Mouse (Mus musculus): ENCODE data around the gene Phlda1.
"Not testable (repeated sequence)": the region's sequence is repeated elsewhere in the genome, so short reads cannot be mapped to it uniquely, and the experiment has no call there.

The Phlda1 gene

DNA sequence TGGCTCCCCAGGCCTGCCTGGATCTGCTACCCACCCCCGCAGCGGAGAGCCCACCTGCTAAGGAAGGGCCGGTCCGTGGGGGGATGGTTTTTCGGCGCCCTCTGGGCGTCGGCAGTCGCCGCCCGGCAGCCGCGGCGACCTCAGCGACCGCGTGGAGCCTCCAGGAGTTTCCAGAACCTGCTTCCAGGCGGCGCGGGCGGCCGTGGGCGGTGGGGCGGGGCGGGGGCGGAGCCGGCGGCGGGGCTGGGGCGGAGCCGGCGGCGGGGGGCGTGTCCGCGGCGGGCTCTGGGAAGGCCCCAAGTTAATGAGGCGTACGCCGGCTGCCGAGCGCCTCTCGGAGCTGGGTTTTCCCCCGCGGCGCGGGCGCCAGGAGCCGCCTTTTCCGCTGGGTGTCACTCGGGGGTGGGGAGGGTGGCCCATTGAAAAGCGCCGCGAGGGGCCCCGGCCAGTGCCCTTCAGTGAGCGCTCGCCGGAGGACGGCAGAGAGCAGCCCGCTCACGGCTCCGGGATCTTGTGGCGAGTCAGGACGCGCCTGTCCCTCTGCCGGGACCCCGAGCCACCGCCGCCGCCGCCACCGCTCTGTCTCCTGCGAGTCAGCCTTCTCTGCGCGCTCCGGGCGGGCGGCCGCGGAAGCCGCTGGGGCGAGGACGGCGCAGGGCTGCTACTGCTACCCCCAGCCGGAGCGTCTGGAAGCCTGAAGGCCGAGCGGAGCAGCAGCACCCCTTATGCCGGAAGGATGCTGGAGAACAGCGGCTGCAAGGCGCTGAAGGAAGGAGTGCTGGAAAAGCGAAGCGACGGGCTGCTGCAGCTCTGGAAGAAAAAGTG, at the start of gene Phlda1:
Gene Phlda1, plus strand, starts transcription at position 186 of the 825 bp plus-strand sequence.
- peak; percentile 73 for DNase-seq

GRCm38 (mm10) chr10:111458088-111458487, 48.0 kb upstream of the Phlda1 start:
- no peak for DNase-seq

DNA sequence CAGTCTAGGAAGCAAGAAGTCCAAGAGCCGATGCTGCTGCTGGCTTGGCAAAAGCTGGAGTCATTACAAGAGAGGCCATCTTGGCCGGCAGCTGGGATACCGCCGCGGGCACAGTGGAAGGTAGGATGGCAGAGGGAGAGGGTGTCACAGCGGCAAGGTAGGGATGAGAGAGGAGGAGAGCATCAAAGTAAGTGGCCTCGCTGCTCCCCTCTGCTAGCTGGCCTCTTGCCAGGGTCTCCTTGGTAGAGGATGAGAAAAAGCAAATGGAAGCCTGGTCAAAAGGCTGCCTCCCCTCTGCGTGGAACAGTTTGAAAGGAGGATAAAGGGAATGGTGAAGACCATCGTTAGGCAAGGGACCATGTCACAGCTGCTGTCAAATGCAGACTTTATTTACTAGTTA, 47.0 kb upstream of the Phlda1 start:
- DNase-seq, result no peak

DNA sequence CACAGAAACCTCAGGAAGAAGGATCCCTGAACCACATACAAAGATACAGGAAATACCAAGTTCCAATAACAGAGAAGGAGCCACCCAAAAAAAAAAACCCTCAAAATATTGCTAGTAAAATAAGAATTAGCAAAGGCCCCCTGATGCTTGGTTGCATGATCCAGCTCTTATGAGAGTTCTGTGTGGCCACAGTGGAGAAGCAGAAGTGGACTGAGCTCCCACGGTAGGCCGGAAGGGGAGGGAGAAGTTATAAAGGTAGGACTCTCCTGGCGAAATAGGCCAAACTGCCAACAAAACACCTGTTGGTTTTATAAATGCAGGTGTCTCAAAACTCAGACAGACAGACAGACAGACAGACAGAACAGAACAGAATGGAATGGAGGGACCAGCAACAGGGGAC, 46.2 kb upstream of the Phlda1 start:
- no peak for DNase-seq

DNA sequence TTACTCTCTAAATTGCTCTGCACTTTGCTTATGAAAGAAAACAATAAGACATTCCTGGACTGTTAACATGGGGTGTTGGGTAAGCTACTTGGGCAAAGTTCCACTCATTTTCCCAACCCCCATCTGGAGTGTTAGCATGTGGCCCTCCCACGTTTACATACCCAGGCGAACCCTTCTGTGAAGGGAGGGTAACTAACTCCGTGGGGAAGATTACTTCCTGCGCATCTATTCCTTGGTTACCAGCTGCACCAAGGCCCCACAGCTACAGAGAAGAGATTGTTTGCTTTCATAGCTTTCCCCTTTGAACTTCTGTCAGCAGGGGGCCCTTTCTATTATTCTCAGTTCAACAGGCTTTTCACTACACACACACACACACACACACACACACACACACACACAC, 45.7 kb upstream of the Phlda1 start:
- DNase-seq, result no peak

- DNase-seq, result no peak
These were observed 41.3 kb upstream of the Phlda1 start for GRCm38 (mm10) chr10:111464833-111465232.

DNA sequence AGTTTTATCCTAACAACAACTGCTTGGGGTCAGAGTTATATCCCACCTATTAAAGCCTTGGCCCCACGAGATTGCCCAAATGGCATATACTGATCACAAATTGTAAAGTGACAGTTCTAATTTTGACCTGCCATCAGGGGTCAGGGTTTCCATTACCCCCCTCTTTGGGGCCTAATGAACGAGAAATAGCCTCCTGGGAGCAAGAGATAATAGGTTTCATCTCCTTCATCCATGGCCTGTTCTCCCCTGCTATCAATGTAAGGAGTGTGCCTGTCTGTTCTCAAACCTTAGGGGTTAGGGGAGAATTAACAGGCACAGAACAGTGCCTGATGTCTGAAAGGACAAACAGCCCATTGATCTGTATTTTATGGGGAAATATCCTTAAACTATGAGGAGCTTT, 40.7 kb upstream of the Phlda1 start:
- DNase-seq, result no peak

DNA sequence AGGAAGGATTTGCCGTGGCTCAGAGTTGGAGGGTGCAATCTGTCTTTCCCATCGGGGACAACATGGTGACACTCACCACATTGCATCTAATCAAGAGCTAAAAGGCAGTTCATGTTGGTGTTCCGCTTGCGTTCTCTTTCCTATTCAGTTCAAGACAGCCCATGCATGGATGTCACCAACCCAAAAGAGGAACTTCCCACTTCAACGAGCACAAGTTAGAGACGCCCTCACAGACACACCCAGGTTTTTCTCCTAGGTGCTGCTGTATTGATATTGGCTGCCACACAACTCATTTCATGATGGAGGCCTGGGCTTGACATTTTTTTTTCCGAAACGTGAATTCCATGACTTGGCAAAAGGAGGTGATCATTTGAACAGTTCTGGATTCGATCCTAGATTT, 34.9 kb upstream of the Phlda1 start:
- no peak for DNase-seq

DNA sequence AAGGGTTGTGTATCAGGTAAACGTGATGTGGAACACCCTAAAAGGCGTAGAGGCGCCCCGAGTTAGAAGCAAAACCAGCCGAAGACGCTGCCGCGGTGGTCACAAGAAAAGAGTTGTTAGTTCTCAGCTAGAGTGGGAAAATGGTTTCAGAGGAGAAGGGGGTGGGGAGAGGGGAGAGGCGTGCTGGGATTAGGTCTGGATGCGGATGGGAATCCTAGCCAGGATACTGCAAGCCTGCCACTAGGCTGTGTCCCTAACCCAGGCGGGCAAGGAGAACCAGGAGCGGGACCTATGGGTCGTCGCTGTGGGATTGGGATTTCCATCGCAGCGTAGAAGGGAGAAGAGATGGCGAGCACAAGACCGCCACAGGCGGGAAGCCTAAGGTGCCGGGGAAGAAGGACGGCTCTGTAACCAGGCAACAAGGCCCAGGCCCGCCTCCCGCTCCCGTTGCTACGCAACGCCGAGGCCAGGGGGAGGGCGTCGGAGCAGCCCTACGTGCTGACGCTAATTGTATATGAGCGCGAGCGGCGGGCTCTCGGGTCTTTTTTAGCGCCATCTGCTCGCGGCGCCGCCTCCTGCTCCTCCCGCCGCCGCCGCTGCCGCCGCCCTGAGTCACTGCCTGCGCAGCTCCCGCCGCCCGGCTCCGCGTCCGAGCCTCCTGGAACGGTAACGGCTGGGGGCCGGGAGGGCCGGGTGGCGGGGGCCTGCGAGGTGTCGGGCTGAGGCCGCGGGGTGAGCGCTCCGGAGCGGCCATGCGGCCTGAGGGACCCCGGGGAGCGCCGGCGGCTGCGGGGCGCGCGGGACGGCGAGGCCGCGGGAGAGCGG, 33.2 kb upstream of the Phlda1 start, which contains the start of gene Nap1l1:
Gene Nap1l1, plus strand, starts transcription at position 538 of the 825 bp plus-strand sequence.
- peak; percentile 97 for DNase-seq

DNA sequence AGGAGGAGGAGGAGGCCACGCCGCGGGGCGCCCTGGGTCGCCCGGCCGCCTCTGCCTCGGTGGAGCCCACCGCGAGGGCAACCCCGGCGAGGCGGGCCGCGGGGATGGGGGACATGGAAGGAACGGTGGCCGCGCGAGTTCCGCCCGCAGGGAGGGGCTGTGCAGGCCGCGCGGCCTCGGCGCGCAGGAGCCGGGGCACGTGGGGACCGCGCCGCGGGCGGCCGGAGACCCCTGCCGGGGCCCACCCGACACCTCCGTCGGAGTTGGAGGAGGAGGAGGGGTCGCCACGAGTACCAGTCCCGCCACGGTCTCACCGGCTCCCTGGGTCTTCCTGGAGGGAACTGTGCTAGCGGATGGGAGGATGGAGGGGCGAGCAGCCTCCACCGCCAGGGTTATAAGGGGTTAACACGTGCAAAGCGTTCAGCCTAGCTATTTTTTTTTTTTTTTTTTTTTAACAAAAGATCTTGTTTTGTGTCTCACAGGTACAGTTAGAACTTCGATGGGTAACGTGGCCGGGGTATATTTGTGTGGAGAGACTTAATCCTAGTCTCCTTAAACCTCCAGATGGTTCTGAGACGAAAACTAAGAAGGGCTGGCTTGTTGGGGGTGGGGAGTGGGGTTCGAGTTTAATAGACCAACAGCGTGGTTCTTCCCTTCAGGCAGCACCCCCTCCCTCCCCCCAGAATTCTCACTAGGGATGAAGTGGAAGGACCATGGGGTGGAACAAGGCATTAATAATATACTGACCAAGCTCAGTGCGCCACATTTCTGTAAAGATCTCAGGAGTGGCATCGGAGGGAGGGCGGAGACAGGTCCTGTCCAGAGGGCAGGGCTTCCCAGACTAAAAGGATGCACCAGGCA, 32.3 kb upstream of the Phlda1 start:
- DNase-seq, result peak; percentile 57

- no peak for DNase-seq
These were observed 29.8 kb upstream of the Phlda1 start for GRCm38 (mm10) chr10:111476301-111476700.

- no peak for DNase-seq
These were observed 29.0 kb upstream of the Phlda1 start for GRCm38 (mm10) chr10:111476989-111477510.

DNA sequence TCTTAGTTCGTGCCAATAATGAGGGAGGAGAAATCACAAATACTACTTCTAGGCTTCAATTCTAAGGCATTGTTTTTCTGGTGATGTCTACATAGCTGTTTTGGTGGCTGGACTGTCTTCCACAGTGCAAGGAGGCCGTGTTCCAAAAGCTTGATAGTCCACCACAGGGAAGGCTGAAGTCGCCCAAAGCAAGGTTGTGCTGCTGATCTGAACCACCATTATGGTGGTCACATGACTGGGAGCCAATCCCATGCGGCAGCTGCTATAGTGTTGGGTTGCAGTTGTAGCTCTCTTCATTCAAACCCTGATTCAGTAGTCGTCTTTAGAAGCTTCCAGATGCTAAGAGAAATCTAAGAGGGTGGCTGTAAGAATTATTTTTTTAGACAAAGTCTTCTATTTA, 26.5 kb upstream of the Phlda1 start:
- no peak for DNase-seq

- DNase-seq, result no peak
These were observed 23.4 kb upstream of the Phlda1 start for GRCm38 (mm10) chr10:111482654-111483053.

DNA sequence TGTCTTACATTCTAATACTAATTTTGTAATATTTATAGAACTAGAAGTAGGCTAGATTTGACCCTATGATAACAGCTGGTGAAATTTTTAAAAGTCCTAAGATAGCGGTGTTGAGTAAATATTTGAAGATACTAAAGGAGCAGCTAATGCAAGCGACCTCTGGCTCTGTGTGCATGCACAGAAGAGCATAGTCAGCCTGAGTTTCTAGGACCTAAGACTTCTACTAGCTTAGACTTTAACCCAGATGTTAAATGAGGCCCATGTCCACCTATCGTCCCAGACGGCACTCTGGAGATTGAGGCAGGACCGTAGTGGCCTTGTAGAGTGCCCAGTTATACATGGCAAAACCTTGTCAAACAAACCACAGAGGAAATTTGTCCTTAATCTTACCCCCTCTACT, 22.0 kb upstream of the Phlda1 start:
- no peak for DNase-seq

DNA sequence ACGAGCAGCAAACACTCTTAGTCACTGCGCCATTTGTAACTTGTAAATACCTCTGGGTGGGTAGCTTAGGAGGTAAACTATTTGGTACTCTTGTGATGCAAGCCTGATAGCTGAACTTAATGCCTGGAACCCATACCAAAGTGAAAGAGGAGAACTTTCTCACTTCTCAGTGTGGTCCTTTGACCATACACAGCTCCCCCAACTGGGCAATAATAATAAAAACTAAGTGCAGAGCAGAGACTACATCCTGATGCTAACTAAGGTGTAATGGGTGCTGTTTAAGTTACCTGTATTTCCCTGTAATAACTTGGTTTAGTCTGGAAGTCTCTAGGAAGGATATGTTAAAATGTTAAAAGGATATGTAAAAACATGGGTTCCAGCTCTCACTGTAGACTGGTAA, 17.3 kb upstream of the Phlda1 start:
- no peak for DNase-seq

DNA sequence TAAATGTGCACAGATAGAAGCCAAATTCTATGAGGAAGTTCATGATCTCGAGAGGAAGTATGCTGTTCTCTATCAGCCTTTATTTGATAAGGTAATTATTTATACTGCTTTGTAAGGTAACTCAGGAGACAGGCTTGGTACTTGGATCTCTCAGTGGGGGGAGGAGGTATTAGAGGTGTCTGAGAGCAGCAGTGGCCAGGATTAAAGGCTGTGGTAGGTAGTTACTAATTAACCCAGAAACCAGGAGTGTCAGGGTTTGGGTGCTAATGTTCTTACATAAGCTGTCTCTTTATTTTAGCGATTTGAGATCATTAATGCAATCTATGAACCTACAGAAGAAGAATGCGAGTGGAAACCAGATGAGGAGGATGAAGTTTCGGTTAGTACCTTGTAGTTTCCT, 16.0 kb upstream of the Phlda1 start:
- not testable (repeated sequence) for DNase-seq

DNA sequence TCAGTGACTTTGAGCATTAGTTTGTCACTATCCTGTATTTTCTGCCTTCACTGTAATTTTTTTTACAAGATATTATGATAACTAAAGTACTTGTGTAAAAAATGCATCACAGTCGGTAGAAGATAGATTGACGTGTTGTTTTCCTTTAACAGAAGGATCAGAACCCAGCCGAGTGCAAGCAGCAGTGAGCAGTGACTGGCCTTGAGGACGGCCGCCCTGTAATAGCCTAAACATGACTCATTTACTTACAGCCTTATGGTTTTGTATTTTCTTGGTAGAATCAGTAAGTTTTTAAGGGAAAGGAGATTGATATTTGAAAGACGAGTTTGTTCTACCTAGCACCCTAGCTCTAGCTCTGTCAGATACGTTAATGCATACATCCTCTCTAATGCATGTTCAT, 10.2 kb upstream of the Phlda1 start:
- DNase-seq, result no peak

DNA sequence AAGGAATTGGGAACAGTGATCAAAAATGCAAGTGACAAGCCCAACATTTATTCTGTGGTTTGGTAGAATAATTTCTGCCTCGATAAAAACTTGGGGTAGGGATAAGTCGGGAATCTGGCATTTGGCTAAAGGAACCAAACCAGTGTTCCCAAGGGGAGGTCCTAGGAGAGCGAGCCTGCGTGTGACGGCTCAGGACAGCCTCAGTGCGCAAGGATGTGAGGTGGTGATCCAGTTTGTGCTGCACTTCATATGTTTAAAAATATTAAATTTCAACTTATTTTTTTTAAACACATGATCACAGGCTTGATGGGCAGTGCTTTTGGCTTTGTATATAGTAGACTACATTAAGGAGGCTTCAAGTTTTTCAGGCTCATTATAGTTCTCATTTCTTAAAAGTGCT, 6.2 kb upstream of the Phlda1 start:
- DNase-seq, result no peak

DNA sequence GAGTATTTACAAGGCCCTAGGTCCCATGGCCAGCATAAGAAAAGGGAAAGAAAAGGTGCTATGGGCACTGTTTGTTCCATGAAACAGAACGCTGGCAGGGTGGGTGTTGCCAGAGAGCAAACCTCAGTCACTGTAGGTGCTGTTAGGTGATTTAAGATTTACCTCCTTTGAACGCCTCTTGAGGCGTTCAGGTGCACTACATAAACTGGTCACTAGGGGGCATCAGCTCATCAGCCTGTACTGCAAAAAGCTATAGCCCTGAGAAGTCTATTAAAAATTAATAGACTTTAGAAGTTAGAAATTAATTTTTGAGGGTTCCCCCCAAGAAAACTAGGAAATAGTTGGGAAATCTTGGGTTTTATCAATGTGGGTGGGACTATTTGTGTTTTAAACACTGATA, 3.0 kb upstream of the Phlda1 start:
- peak; percentile 87 for DNase-seq

- no peak for DNase-seq
These were observed 2.4 kb upstream of the Phlda1 start for GRCm38 (mm10) chr10:111503716-111504115.

DNA sequence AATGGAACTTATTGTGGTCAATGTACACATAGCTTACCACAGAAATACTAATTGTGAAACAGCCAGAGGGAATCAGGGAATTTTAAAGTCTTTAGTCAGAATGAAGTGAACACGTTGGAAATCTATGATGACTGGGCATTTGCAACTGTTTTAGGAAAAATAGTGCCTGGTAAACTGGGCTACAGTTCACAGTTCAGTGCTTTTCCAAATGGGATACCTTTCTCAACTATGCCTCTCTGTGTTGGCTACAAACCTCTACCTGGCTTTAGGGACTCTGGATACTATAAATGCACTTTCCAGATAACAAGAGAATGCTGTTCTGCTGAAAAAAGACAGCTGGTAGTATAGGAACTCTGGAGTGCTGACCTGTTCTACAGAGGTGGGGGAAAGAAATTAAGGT, 1.5 kb upstream of the Phlda1 start:
- DNase-seq, result no peak

- DNase-seq, result peak; percentile 54
These were observed 680 bp upstream of the Phlda1 start for GRCm38 (mm10) chr10:111505406-111505805.
